Mouse (Mus musculus): ENCODE data around the gene Alpi. TPM values are rescaled to one million over a fixed set of nuclear protein-coding genes. Genes with fewer than 3 reads are reported as not detected.

The Alpi gene
- polyA plus RNA-seq (2012; rRNA removed), result 0.03 TPM in 1 of 2 replicates, not detected in the other

GRCm38 (mm10) chr1:87101411-87101810 is at the start of gene Alpi:
Gene Alpi, minus strand, starts transcription at chr1:87101606.

GRCm38 (mm10) chr1:87124673-87125072 is 23.3 kb upstream of the Alpi start, which contains the start of gene Akp3:
Gene Akp3, plus strand, starts transcription at chr1:87124973.

GRCm38 (mm10) chr1:87089828-87090227 is 11.6 kb downstream of the Alpi start, which contains the start of gene Alppl2:
Gene Alppl2, minus strand, starts transcription at chr1:87089928.

Other genes starting within 250 kb of the Alpi start
- not detected in 2 replicates for gene Alppl2, start 11.7 kb downstream of the Alpi start, polyA plus RNA-seq (2012; rRNA removed)
- gene Akp3, start 23.4 kb upstream of the Alpi start, polyA plus RNA-seq (2012; rRNA removed), result not detected in 2 replicates
- gene Ecel1, start 54.9 kb upstream of the Alpi start, polyA plus RNA-seq (2012; rRNA removed), result 30.5 and 32.3 TPM in 2 replicates
- 1.2 and 1.9 TPM in 2 replicates for gene Prss56, start 81.7 kb upstream of the Alpi start, polyA plus RNA-seq (2012; rRNA removed)
- 0.66 TPM in 1 of 2 replicates, not detected in the other for gene Chrnd, start 89.0 kb upstream of the Alpi start, polyA plus RNA-seq (2012; rRNA removed)
- 0.03 and 2.0 TPM in 2 replicates for gene Chrng, start 103.1 kb upstream of the Alpi start, polyA plus RNA-seq (2012; rRNA removed)
- gene Eif4e2, start 112.3 kb upstream of the Alpi start, polyA plus RNA-seq (2012; rRNA removed), result 61.3 and 66.4 TPM in 2 replicates
- 1.1 and 2.2 TPM in 2 replicates for gene Efhd1, start 162.8 kb upstream of the Alpi start, polyA plus RNA-seq (2012; rRNA removed)
- gene Gigyf2, start 225.4 kb upstream of the Alpi start, polyA plus RNA-seq (2012; rRNA removed), result 59.9 TPM in 2 replicates

Measured in central nervous system, embryonic 18 days (tissue).